Mouse (Mus musculus) olfactory bulb, adult 2 months (tissue): ENCODE data around the gene Llph. TPM values are rescaled to one million over a fixed set of nuclear protein-coding genes. Genes with fewer than 3 reads are reported as not detected.

ENCODE experiments used
- H3K27ac ChIP-seq: fragments of 200-500 bp; 2 replicates; pipeline ENCODE4 v1.5.1; 2012; ENCODE audit warnings: low read depth, low read length; ENCODE audit not compliant: insufficient read depth
- H3K4me1 ChIP-seq: fragments of 200-500 bp; 2 replicates; pipeline ENCODE4 v1.6.1; 2012; ENCODE audit warnings: low read length; ENCODE audit not compliant: control insufficient read depth, insufficient read depth
- H3K4me3 ChIP-seq: fragments of 200-500 bp; 2 replicates; pipeline ENCODE4 v1.5.1; 2012; ENCODE audit warnings: mild to moderate bottlenecking, low read depth, low read length, moderate library complexity; ENCODE audit not compliant: insufficient read depth
- CTCF ChIP-seq: fragments of 200-500 bp; IDR thresholded peaks from 2 replicates; pipeline ENCODE4 v1.5.1; 2012; ENCODE audit warnings: low read depth, mild to moderate bottlenecking, low read length, moderate library complexity; ENCODE audit not compliant: insufficient read depth
- POLR2A ChIP-seq: fragments of 200-500 bp; IDR thresholded peaks from 2 replicates; pipeline ENCODE4 v1.6.1; 2012; ENCODE audit warnings: mild to moderate bottlenecking, low read depth, low read length, moderate library complexity; ENCODE audit not compliant: insufficient read depth
- WGBS: fragments of 180-500 bp; shearing (Covaris S2); methylation state at CpG from one replicate; pipeline ENCODE4 v1.1.7; 2018; 5-methylcytosine and 5-hydroxymethylcytosine counted together
- polyA plus RNA-seq: library from polyadenylated mRNA; stranded (reverse); fragments of >200 nt; gene quantifications from 2 replicates; pipeline ENCODE4 v1.2.4, GENCODE M21; 2012; ENCODE audit warnings: low replicate concordance; ENCODE audit not compliant: missing spikeins, insufficient read depth, insufficient read length

The Llph gene
- polyA plus RNA-seq = not detected in 2 replicates

GRCm38 (mm10) chr10:120226871-120227661 is at the start of gene Llph:
Gene Llph (plus strand): TSS chr10:120227070.
- no peak within 1 kb of the TSS for H3K27ac ChIP-seq
- H3K4me3 ChIP-seq = peak within 1 kb of the TSS; percentile 56
- under 1% methylated on average over 57 of the region's 57 CpGs for WGBS
- peaks cover 7% of the 10 kb centered on the region; the same call in 1 of the 2 replicates for H3K4me1 ChIP-seq
- TF ChIP-seq POLR2A = peak; percentile 72
- TF ChIP-seq CTCF = no peak

GRCm38 (mm10) chr10:120182887-120183286 is 44.0 kb upstream of the Llph start:
- WGBS = 94% methylated on average over 1 of the region's 1 CpGs
- Histone ChIP-seq H3K4me3 (no peak overlapping the region), H3K4me1 (no peaks in the 10 kb centered on the region), H3K27ac (no peak overlapping the region)
- TF ChIP-seq POLR2A (no peak), CTCF (no peak)

GRCm38 (mm10) chr10:120183342-120183741 is 43.5 kb upstream of the Llph start:
- TF ChIP-seq CTCF = no peak
- TF ChIP-seq POLR2A = no peak

GRCm38 (mm10) chr10:120188513-120188912 is 38.4 kb upstream of the Llph start:
- WGBS = 58% methylated on average over 2 of the region's 2 CpGs
- Histone ChIP-seq H3K27ac (no peak overlapping the region), H3K4me3 (no peak overlapping the region), H3K4me1 (no peaks in the 10 kb centered on the region)
- TF ChIP-seq POLR2A (no peak), CTCF (no peak)

More at GRCm38 (mm10) chr10:120183342-120183741, 43.5 kb upstream of the Llph start:
- no peak overlapping the region for H3K4me3 ChIP-seq
- 85% methylated on average over 2 of the region's 2 CpGs for WGBS
- H3K4me1 ChIP-seq = no peaks in the 10 kb centered on the region
- H3K27ac ChIP-seq = no peak overlapping the region

- Histone ChIP-seq H3K4me1 (no peaks in the 10 kb centered on the region), H3K27ac (no peak overlapping the region), H3K4me3 (no peak overlapping the region)
- WGBS = 73% methylated on average over 11 of the region's 11 CpGs
- TF ChIP-seq CTCF (no peak), POLR2A (no peak)
Measured at GRCm38 (mm10) chr10:120189276-120189675, 37.6 kb upstream of the Llph start.

- no peak overlapping the region for H3K27ac ChIP-seq
- WGBS = 45% methylated on average over 6 of the region's 6 CpGs
- TF ChIP-seq POLR2A (no peak), CTCF (no peak)
- H3K4me1 ChIP-seq = no peaks in the 10 kb centered on the region
- H3K4me3 ChIP-seq = no peak overlapping the region
Measured at GRCm38 (mm10) chr10:120189782-120190181, 37.1 kb upstream of the Llph start.

- no peak overlapping the region for H3K4me3 ChIP-seq
- no peaks in the 10 kb centered on the region for H3K4me1 ChIP-seq
- no peak for TF ChIP-seq CTCF
- no peak for TF ChIP-seq POLR2A
- WGBS = 91% methylated on average over 6 of the region's 6 CpGs
- H3K27ac ChIP-seq = no peak overlapping the region
Measured at GRCm38 (mm10) chr10:120191165-120191564, 35.7 kb upstream of the Llph start.

GRCm38 (mm10) chr10:120192278-120192677 is 34.6 kb upstream of the Llph start:
- Histone ChIP-seq H3K4me3 (no peak overlapping the region), H3K4me1 (no peaks in the 10 kb centered on the region), H3K27ac (no peak overlapping the region)
- 90% methylated on average over 4 of the region's 4 CpGs for WGBS
- TF ChIP-seq CTCF = no peak
- no peak for TF ChIP-seq POLR2A

GRCm38 (mm10) chr10:120193255-120193654 is 33.6 kb upstream of the Llph start:
- Histone ChIP-seq H3K4me1 (peaks cover 4% of the 10 kb centered on the region; the same call in 1 of the 2 replicates), H3K4me3 (no peak overlapping the region), H3K27ac (no peak overlapping the region)
- TF ChIP-seq CTCF (no peak), POLR2A (no peak)
- WGBS = 90% methylated on average over 8 of the region's 8 CpGs
